Mouse (Mus musculus) brain, embryonic 14.5 days (tissue): ENCODE results near the gene Leo1. TPM values are rescaled to one million over a fixed set of nuclear protein-coding genes. Genes with fewer than 3 reads are reported as not detected.
"Not testable (repeated sequence)": the region's sequence is repeated elsewhere in the genome, so short reads cannot be mapped to it uniquely, and the experiment has no call there.

Experiments
- DNase-seq: peaks from one replicate; pipeline ENCODE4 v3.0.0-alpha.2; 2011; ENCODE audit warnings: low read depth
- CTCF ChIP-seq: fragments of 200-500 bp; IDR thresholded peaks from 2 replicates; pipeline ENCODE4 v1.5.1; 2012; ENCODE audit warnings: inconsistent platforms, mild to moderate bottlenecking, moderate library complexity, borderline replicate concordance; ENCODE audit not compliant: insufficient read depth, insufficient read length; ENCODE audit errors: extremely low read depth
- POLR2A ChIP-seq: fragments of 200-500 bp; IDR thresholded peaks from 2 replicates; pipeline ENCODE4 v1.6.1; 2012; ENCODE audit warnings: mild to moderate bottlenecking, inconsistent platforms, borderline replicate concordance; ENCODE audit not compliant: poor library complexity, insufficient read depth, insufficient read length, severe bottlenecking; ENCODE audit errors: extremely low read depth
- polyA plus RNA-seq: library from polyadenylated mRNA; depleted of rRNA; stranded (reverse); fragments of >200 nt; gene quantifications from 2 replicates; pipeline ENCODE4 v1.2.3, GENCODE M21; 2012

Leo1 gene
- polyA plus RNA-seq, 1 experiment, result 24.0 TPM

DNA sequence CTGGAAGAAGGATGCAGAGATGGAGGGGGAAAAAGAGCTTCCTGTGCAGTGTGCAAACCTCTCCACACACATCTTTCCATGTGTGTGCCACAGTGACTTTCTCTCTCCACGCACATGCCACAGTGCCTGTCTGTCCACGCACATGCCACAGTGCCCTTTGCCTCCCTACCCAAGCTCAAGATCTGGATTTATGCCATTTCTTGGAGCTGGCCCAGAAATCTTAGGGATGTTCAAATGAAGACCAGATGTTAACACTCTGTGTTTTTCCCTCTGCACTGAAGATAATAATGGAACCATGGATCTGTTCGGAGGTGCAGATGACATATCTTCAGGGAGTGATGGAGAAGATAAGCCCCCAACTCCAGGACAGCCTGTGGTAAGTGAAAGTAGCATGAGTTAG, 6.7 kb downstream of the Leo1 start:
- TF ChIP-seq POLR2A (no peak), CTCF (no peak)
- no peak for DNase-seq

DNA sequence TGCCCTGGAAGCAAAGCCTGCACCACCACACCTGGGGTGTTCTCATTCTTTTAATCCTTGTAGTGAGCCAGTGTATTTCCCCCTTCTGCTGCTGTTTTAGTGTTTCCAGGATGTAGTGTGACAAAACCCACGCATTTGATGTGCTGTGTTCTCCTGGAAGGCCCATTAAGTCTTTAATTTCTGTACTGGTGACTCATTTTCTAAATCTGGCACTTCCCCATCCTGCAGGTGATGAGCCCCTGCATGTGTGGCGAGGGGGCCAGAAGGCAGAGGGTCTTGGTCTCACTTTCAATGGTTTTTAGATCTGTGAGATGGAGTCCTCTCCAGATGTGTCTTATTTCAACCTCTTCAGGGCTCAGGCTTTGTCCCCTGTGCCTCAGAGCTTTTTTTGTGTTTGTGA, 12.7 kb downstream of the Leo1 start:
- DNase-seq, result no peak
- no peak for TF ChIP-seq CTCF
- no peak for TF ChIP-seq POLR2A

- DNase-seq, result no peak
Measured at GRCm38 (mm10) chr9:75455684-75456083, 14.4 kb downstream of the Leo1 start.

GRCm38 (mm10) chr9:75463050-75463660, 21.8 kb downstream of the Leo1 start:
- peak; percentile 82 for DNase-seq
- TF ChIP-seq CTCF (no peak), POLR2A (no peak)

More at GRCm38 (mm10) chr9:75455684-75456083, 14.4 kb downstream of the Leo1 start:
- TF ChIP-seq POLR2A, result no peak
- TF ChIP-seq CTCF, result no peak

- TF ChIP-seq CTCF (no peak), POLR2A (no peak)
- no peak for DNase-seq
Measured at GRCm38 (mm10) chr9:75465856-75466255, 24.5 kb downstream of the Leo1 start.

GRCm38 (mm10) chr9:75466641-75467040, 25.3 kb downstream of the Leo1 start:
- no peak for DNase-seq
- TF ChIP-seq CTCF (no peak), POLR2A (no peak)

GRCm38 (mm10) chr9:75467581-75467980, 26.3 kb downstream of the Leo1 start:
- no peak for TF ChIP-seq CTCF
- TF ChIP-seq POLR2A, result no peak
- DNase-seq, result no peak

- TF ChIP-seq CTCF (no peak), POLR2A (no peak)
- DNase-seq, result no peak
Measured at GRCm38 (mm10) chr9:75468297-75468696, 27.0 kb downstream of the Leo1 start.

DNA sequence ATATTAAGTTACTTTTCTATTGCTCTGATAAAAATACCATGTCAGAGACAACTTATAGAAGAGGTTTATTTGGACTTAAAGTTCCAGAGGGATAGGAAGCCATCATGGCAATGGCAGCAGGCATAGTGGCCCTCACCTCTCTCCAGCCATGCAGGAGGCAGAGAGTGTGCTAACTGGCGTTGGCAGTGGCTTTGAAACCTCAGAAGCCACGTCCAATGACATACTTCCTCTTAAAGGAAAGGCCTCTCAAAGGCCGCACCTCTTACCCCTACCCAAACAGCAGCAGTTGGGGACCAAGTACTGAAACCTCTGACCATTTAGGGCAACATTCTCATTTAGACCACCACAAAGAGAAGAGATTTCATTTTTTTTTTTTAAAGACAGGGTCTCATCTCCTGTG, 35.9 kb downstream of the Leo1 start:
- no peak for TF ChIP-seq POLR2A
- no peak for TF ChIP-seq CTCF
- DNase-seq, result no peak

GRCm38 (mm10) chr9:75479106-75479725, 37.9 kb downstream of the Leo1 start:
- TF ChIP-seq CTCF (no peak), POLR2A (no peak)
- DNase-seq, result peak; percentile 75

DNA sequence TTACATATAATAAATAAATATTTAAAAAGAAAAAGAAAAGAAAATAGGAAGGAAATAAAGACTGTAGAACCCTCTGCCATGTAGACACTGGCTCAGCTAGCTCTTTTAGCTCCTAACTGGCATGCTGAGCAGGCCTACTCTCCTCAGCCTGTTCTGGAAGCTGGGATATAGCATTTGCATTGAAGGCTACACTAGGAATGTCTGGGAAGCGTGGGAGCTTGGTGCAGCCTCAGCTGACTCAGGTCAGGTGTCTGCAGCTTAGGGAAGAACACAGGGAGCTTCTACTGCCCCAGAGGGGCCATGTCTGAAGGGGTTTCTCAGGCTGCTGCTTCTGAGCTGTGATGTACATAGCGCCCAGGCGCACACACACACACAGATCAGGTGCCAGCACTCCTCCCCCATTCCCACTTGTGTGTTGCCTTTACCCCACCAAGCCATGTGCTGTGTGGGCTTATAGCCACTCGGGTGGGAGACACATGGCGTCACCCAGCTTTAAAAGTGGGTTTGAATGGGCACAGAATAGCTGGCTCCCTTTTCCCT, 39.3 kb downstream of the Leo1 start:
- DNase-seq, result no peak
- no peak for TF ChIP-seq POLR2A

GRCm38 (mm10) chr9:75485231-75485630, 43.9 kb downstream of the Leo1 start:
- DNase-seq, result no peak
- no peak for TF ChIP-seq CTCF
- no peak for TF ChIP-seq POLR2A

GRCm38 (mm10) chr9:75488255-75488654, 46.9 kb downstream of the Leo1 start:
- DNase-seq, result not testable (repeated sequence)
